Mouse (Mus musculus) heart, adult 18-20 months (tissue): ENCODE results near the gene Spin1. TPM values are rescaled to one million over a fixed set of nuclear protein-coding genes. Genes with fewer than 3 reads are reported as not detected.
A peak's percentile ranks its signal among the peaks of the same experiment; 100 is the strongest.

Experiments used
- DNase-seq, 2 experiments: peaks; one replicate each; pipeline ENCODE4 v3.0.0; 2021 to 2022; ENCODE audit warnings: mixed read lengths in 1 of 2
- total RNA-seq, 2 experiments: library from RNA; stranded (reverse); gene quantifications; 2 replicates each; pipeline ENCODE4 v1.2.3; 2021

The Spin1 gene
- total RNA-seq, 2 experiments from 2014 or later, result 32.9 to 38.2 TPM

GRCm38 (mm10) chr13:51197699-51198098 lies 97.0 kb downstream of the Spin1 start:
- DNase-seq, result no peak

- peak; percentile 35 to 65 for DNase-seq
Observed at GRCm38 (mm10) chr13:51198186-51198585, 97.5 kb downstream of the Spin1 start.

Other genes starting within 250 kb of the Spin1 start
- 1 to 10 TPM in 1 of 2 experiments, under 1 TPM in 1; 0.62 to 1.3 TPM for gene Nxnl2, start 70.1 kb downstream of the Spin1 start, total RNA-seq